Mouse (Mus musculus): ENCODE results near the gene Nacc2.
A peak's percentile ranks its signal among the peaks of the same experiment; 100 is the strongest.

DNA sequence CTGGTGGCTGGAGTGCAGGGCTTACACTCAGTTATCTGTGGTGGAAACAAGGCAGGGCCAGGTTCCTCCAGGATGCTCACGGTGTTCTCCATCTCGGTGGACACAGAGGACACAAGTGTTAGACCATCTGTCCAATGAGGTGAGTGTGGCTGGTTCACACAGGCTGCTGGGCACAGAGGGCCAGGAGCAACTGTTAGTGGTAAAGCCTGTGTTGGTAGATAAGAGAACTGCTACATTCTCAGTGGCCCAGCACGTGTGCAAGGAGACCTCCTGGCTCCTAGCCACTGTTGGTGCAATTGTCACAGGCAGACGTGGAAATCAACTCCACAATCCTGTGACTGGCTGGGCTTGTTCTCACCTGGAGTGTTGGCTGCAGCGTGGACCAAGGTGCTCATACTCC lies 31.6 kb upstream of the Nacc2 start:
- no peak for TF ChIP-seq CTCF (IDR thresholded peaks at IDR 0.05; ENCODE audit: low read depth)
- TF ChIP-seq EP300 (IDR thresholded peaks at IDR 0.05; ENCODE audit: low read depth), result peak; percentile 84
